Mouse (Mus musculus) induced T-regulatory cell, adult 2 months (primary cell): ENCODE measurements around the gene Cyb561.

ENCODE experiments used
- DNase-seq: peaks from one replicate; pipeline ENCODE4 v3.0.0-alpha.2; 2012; ENCODE audit warnings: low read depth

Gene Cyb561

DNA sequence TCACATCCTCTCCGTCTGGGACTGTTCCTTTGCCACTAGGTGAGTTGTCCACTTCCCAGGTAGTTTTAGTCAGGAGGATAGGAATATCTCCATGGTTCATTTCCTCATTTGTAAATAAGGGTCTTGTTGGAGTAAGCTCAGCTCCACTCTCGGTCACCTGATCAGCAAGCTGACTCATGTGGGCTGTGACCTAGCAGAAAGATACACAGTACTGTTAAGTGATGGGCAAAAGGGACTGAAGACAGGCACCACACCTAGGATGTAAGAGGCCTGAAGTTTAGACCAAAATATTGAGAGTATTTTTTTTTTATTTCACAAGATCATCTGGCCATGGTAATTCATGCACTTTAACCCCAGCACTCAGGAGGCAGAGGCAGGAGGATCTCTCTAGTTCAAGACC is 32.3 kb downstream of the Cyb561 start:
- no peak for DNase-seq

- DNase-seq, result no peak
These were observed 32.9 kb downstream of the Cyb561 start for GRCm38 (mm10) chr11:105920098-105920785.

GRCm38 (mm10) chr11:105913580-105913979 is 39.6 kb downstream of the Cyb561 start:
- no peak for DNase-seq

GRCm38 (mm10) chr11:105911592-105912375 is 41.4 kb downstream of the Cyb561 start:
- peak; percentile 83 for DNase-seq

DNA sequence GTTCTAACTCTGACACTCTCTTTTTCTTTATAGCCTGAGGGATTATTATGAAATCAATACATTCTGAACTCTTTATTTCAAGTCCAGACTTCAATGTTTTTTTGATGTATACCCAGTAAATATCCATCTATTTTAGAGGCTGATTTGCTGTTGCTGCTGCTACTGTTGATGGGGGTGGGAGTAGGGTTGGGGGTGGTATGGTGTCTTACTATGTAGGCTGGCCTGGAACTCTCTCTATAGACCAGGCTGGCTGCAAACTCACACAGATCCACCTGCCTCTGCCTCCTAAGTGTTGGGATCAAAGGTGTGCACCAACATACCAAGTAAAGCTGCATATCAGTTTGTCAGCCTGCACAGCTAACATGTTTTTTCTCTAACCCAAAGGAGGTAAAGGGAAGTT is 42.0 kb downstream of the Cyb561 start:
- no peak for DNase-seq

GRCm38 (mm10) chr11:105909617-105910016 is 43.5 kb downstream of the Cyb561 start:
- no peak for DNase-seq

DNA sequence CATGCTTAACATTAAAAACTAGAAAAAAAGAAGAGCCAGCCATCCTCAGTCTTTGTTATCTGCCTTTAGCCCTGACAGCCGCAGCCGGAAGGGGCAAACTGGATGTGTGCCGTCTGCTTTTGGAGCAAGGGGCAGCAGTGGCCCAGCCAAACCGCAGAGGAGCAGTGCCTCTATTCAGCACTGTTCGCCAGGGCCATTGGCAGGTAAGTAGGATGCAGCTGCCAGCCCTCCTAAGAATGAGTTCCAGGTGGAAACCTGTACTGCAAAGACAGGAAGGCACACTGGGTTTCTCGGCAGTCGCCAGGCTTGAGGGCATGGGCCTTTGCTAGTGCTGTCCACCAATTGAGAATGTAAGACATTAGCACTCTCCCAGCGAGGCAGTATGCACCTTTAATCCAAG is 44.2 kb downstream of the Cyb561 start:
- no peak for DNase-seq

- no peak for DNase-seq
These were observed 45.8 kb downstream of the Cyb561 start for GRCm38 (mm10) chr11:105907381-105907780.

DNA sequence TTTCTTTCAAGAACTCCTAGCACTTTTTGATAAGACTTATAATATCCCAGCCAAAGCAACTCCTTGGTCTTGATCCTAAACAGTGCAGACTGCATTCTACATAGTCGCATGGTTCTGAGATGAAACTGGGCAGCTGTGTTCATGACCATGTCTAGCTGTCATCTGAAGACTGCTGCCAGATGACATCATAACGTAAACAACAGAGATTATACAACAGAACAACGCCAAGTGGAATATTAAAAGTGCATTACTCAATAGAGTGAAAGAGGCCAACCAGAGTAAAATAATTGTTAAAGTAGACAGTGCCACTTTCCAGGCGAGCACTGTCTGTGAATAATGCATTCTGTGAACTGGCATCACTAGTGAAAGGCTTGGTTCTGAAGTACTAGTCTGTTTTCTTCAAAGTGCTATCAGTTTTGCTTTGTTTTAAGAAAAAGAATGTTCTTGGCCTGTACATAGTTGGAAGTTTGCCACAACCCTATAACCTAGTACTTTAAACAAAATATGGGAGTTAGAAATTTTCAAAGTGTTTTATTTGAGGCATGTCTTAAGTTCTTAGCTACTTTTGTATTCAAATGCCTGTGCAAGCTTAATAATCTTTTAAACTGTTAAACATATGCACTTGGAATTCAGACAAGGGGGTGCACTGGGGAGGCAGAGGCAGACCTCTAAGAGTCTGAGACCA is 47.5 kb downstream of the Cyb561 start:
- no peak for DNase-seq

DNA sequence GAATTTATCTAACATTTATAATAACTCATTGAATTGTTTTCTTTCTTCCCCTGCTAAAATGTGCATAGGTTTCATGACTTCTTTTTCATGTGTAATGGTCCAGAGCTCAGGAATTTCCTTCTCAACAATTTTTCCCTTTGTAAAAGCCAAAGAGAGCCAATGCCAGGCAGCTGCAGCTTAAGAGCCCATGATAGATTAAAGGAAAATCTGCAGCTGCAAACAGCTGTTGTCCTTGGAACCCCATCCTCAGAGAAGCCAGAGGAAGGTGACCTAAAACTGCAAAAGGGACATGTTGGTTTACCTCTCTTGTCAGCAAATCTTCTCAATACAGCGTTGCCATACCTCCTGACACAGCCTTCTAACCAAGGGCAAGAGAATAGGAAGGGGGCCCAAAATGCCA is 50.2 kb downstream of the Cyb561 start:
- no peak for DNase-seq

DNA sequence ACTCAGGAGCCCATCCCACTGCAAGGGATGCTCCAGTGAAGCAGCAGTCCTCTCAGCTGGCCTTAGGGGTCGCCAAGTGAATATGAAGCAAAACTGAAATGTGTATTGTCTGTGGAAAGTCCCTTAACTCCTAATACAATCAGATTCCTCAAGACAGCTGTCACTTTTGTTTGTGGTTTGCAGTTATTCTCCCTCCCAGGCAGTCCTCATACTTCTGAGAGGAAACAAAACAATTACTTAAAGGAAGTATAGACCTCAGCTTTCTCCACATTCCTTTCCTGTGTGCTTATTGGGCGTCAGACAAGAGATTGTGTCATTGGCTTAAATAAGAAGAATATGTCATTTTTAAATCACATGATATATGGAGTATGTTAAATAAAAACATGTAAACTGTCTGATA is 51.6 kb downstream of the Cyb561 start:
- peak; percentile 24 for DNase-seq

DNA sequence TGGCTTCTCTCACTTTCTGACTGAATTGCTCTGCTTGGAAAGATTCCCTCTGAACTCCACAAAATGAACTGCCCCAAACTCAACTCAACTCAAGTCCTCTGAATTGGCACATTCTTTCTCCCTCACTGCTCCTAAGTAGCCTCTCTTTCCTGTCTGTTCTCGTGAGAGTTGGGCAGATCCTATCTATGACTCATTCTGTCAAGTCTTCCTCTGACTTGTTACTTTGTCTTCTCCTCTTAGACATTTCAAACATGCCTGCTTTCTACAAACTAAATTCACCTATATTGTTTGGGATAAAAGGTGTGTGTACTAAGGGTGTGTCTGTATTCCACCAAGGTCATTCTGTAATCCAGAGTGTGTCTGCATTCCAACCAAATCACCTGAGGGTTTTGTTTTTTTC is 54.0 kb downstream of the Cyb561 start:
- no peak for DNase-seq

- DNase-seq, result no peak
These were observed 65.9 kb downstream of the Cyb561 start for GRCm38 (mm10) chr11:105887281-105887680.

DNA sequence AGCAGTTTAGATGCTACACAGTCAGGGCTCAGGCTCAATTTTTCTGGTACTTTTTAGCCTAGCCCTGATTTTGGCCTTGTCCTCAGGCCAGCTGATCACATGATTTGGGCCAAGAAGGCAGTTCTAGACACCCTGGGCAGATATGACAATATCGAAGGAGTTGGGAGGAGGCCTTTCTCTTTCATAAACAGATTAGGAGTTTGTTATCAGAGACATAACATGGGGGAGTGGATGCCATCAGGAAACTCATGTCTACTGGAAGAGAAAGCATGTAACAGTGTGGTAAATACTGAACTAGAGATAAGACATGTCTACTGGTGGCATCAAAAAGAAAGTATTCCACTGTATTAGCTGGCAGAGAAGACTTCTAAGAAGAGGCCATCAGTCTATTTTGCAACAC is 67.6 kb downstream of the Cyb561 start:
- no peak for DNase-seq
